Mouse (Mus musculus) small intestine, adult 2 months (tissue): Measurements from ENCODE around the gene Raet1e. TPM values are rescaled to one million over a fixed set of nuclear protein-coding genes. Genes with fewer than 3 reads are reported as not detected.
A peak's percentile ranks its signal among the peaks of the same experiment; 100 is the strongest.

Experiments
- H3K27ac ChIP-seq: fragments of 200-500 bp; 2 replicates; pipeline ENCODE4 v1.5.1; 2012; ENCODE audit warnings: low read depth, low read length, control low read depth, inconsistent platforms; ENCODE audit not compliant: insufficient read depth
- H3K27me3 ChIP-seq: fragments of 200-500 bp; 2 replicates; pipeline ENCODE4 v1.6.1; 2012; ENCODE audit warnings: mild to moderate bottlenecking, moderate library complexity, low read length, inconsistent platforms; ENCODE audit not compliant: control insufficient read depth, insufficient read depth
- H3K36me3 ChIP-seq: fragments of 200-500 bp; 2 replicates; pipeline ENCODE4 v1.6.1; 2012; ENCODE audit warnings: mild to moderate bottlenecking, low read length, control low read depth, inconsistent platforms; ENCODE audit not compliant: control insufficient read depth, insufficient read depth
- H3K4me1 ChIP-seq: fragments of 200-500 bp; 2 replicates; pipeline ENCODE4 v1.6.1; 2012; ENCODE audit warnings: low read length, inconsistent platforms, mixed read lengths; ENCODE audit not compliant: control insufficient read depth, insufficient read depth, insufficient read length
- H3K4me3 ChIP-seq: fragments of 200-500 bp; 2 replicates; pipeline ENCODE4 v1.5.1; 2012; ENCODE audit warnings: low read depth, mild to moderate bottlenecking, control low read depth, inconsistent platforms, low read length, moderate library complexity
- CTCF ChIP-seq: fragments of 200-500 bp; IDR thresholded peaks from 2 replicates; pipeline ENCODE4 v1.5.1; 2012; ENCODE audit warnings: low read depth, mild to moderate bottlenecking, control low read depth, inconsistent platforms, low read length, moderate library complexity, mixed read lengths; ENCODE audit not compliant: insufficient replicate concordance, insufficient read length; ENCODE audit errors: extremely low read depth
- POLR2A ChIP-seq: fragments of 200-500 bp; IDR thresholded peaks from 2 replicates; pipeline ENCODE4 v1.6.1; 2012; ENCODE audit warnings: low read depth, mild to moderate bottlenecking, control low read depth, inconsistent platforms, low read length, moderate library complexity
- WGBS: fragments of 180-500 bp; shearing (Covaris S2); methylation state at CpG from one replicate; pipeline ENCODE4 v1.1.7; 2018; 5-methylcytosine and 5-hydroxymethylcytosine counted together
- polyA plus RNA-seq: library from polyadenylated mRNA; depleted of rRNA; stranded (reverse); fragments of >200 nt; gene quantifications from 2 replicates; pipeline ENCODE4 v1.2.3, GENCODE M21; 2012

Raet1e gene
- polyA plus RNA-seq, 1 experiment: 0.37 TPM

DNA sequence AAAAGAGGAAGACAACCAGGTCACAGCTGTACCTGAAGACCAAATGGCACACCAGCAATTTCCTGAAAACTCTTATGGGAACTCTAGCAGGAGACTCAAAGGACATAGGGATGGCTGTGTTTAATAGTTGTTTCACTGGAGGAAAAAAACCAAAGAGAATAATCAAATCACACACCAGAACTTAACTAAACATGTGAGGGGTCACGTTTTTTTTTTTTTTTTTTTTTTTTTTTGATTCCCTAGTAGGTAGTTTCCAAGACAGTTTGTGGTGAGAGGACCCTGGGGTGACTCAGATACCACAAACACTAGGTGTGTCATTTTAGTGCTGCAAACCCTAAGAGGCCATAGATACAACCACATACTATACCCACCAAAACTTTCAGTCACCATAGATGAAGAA, 137.3 kb downstream of the Raet1e start:
- no peak for TF ChIP-seq CTCF
- no peak for TF ChIP-seq POLR2A
- 0 out of 2 replicates have a peak, but pooled peaks cover 2% of the 10 kb centered on the region for H3K4me1 ChIP-seq
- WGBS: 6% methylated on average over 1 of the region's 1 CpGs
- H3K27ac ChIP-seq: no peak overlapping the region
- no peak overlapping the region for H3K4me3 ChIP-seq
- no peaks in the 10 kb centered on the region for H3K36me3 ChIP-seq
- H3K27me3 ChIP-seq: no peaks in the 10 kb centered on the region

DNA sequence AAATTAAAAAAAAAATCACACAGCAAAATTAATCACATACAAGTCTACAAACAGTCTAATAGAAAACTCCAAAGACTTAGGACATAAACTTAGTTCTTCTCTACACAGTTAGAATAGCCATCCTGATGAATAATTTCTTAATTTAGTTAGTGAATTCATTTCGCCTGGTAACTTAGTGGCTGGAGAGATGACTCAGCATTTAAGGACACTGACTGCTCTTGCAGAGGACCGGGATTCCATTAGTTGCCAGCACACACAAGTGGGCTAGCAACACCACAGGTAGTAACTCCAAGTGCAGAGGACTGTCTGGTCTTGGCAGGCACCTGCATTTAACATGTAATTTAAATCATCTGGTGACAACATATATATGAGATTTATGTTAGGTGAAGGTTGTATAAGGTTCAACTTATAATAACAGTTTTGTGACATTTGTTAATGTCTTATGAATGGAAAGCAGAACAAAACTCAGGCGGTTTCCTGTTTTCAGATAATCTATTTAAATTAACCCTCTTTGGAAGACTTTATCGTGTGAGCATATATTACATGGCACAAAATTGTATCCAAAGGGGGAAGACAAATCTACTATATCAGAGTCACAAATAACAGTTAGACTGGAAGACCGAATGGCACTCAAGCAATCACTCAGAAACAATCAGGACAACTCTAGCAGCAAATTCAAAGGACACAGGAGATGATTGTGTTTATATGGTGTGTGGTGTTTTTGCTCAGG, 138.8 kb downstream of the Raet1e start:
- Histone ChIP-seq H3K4me3 (no peak overlapping the region), H3K27me3 (no peaks in the 10 kb centered on the region), H3K27ac (no peak overlapping the region), H3K4me1 (0 out of 2 replicates have a peak, but pooled peaks cover 2% of the 10 kb centered on the region), H3K36me3 (no peaks in the 10 kb centered on the region)
- TF ChIP-seq CTCF (no peak), POLR2A (no peak)
- WGBS: 65% methylated on average over 5 of the region's 5 CpGs

DNA sequence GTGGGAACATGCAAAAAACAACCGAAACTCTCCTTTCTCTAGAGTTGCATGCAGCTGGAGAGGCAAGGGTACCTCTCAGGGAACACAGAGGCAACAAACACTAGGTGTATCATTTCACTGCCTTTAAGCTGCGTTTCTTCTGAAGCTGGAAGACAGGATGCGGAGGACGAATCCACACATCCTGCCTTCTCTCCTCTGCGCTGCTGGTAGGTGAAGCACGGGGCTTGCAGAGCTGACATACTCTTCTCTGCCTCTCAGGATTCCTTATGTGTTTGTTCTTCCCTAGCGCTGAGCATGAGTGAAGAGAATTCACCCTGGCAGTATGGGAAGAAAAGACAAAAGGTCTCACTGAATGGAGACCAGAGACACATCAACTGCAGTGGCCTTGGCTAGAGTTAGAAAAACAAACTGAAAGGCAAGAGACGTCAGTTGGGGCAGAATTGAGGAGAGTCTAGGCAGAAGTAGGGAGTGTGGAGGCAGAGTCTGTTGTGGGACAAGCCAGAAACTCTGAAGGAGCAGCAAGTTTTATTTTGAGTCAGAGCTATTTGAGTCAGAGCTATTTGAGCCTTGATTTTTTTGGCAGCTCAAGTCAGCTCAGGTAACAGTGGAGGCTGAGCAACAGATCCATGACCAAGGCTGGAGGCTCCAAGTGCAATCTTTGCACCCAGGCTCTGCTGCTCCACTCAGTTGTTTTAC, 139.5 kb downstream of the Raet1e start:
- H3K27me3 ChIP-seq: no peaks in the 10 kb centered on the region
- 0 out of 2 replicates have a peak, but pooled peaks cover 2% of the 10 kb centered on the region for H3K4me1 ChIP-seq
- H3K27ac ChIP-seq: no peak overlapping the region
- 53% methylated on average over 8 of the region's 8 CpGs for WGBS
- no peak for TF ChIP-seq CTCF
- no peak for TF ChIP-seq POLR2A
- H3K36me3 ChIP-seq: no peaks in the 10 kb centered on the region
- no peak overlapping the region for H3K4me3 ChIP-seq

DNA sequence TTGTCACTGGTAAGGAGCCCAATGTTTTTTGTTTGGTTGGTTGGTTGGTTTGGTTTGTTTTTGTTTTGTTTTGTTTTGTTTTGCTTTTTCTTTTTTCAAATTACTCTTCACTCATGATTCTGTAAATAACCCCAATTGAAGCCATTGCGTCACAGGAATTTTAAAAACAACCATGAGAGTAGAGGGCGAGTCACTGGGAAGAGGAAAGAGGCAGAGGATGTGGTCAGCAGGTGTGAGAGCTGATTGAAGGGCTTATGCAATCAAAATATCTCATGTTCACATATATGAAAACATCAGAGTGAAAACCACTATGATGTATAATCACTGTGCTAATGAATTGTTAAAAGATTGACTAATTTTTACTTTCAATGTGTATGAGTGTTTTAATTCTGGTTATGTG, 141.0 kb downstream of the Raet1e start:
- TF ChIP-seq POLR2A (no peak), CTCF (no peak)
- H3K36me3 ChIP-seq: no peaks in the 10 kb centered on the region
- no peak overlapping the region for H3K27ac ChIP-seq
- no peak overlapping the region for H3K4me3 ChIP-seq
- WGBS: 55% methylated on average over 2 of the region's 2 CpGs
- no peaks in the 10 kb centered on the region for H3K27me3 ChIP-seq
- H3K4me1 ChIP-seq: 0 out of 2 replicates have a peak, but pooled peaks cover 2% of the 10 kb centered on the region

DNA sequence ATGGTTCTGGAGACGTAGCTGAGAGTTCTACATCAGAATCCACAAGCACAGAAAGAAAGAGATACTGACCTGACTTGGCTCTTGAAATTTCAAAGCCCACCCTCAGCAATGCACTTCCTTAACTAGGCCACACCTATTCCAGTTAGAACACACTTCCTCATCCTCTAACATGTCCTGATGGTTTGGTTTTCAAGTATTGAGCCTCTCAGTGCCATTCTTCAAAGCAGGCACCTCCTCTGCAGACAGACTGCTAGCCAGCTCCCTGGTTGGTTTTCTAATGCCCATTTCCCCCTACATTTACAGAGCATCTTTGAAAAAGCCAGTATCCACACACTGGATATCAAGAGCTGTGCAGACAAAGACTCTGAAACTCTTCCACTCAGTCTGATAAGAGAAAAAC, 143.3 kb downstream of the Raet1e start:
- H3K4me3 ChIP-seq: no peak overlapping the region
- 50% methylated on average over 1 of the region's 1 CpGs for WGBS
- no peaks in the 10 kb centered on the region for H3K27me3 ChIP-seq
- H3K4me1 ChIP-seq: 0 out of 2 replicates have a peak, but pooled peaks cover 2% of the 10 kb centered on the region
- TF ChIP-seq POLR2A (no peak), CTCF (no peak)
- no peaks in the 10 kb centered on the region for H3K36me3 ChIP-seq
- H3K27ac ChIP-seq: peak overlapping the region; percentile 72; the same call in 1 of the 2 replicates

DNA sequence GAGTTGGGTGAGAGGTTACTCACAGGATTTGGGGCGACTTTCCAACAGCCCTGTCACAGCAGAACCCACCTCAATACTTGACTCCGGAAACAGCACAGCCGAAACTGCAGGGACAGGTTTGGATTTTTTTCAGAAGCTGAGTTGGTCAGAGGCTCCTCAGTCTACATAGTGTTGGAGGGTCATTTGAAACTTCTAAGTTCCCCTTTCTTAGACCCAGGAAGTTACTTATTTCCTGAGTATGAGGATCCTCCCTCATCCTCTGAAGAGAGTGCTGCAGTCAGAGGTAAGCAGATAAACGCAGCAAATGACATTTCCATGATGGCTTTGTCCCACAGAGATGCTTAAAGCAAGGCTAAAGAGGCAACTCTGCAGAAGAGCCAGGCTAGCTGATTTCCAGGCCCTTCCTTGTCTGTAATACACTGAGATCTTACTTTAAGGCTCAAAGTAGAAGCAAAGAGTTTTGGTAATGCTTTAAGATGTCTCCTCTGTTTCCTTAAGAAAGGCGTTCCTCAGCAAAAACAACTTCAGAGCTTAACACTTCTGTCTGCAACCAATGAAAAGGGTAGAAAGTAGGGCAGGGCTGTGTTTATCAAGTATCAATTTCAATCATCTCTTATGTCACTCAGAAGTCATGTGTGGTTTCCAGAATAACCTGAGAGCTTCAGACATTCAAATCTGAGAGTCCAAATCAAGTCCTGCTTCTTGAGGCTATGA, 144.1 kb downstream of the Raet1e start:
- H3K27ac ChIP-seq: peak overlapping the region; percentile 72; the same call in 1 of the 2 replicates
- 0 out of 2 replicates have a peak, but pooled peaks cover 2% of the 10 kb centered on the region for H3K4me1 ChIP-seq
- 60% methylated on average over 5 of the region's 5 CpGs for WGBS
- H3K4me3 ChIP-seq: peak overlapping the region; percentile 54
- TF ChIP-seq POLR2A (no peak), CTCF (no peak)
- no peaks in the 10 kb centered on the region for H3K27me3 ChIP-seq
- no peaks in the 10 kb centered on the region for H3K36me3 ChIP-seq
